Mouse (Mus musculus): ENCODE data around the gene Zranb2.

- TF ChIP-seq CTCF (IDR thresholded peaks at IDR 0.05; ENCODE audit: low read depth, low read length) (no peak), POLR2A (IDR thresholded peaks at IDR 0.05; ENCODE audit: insufficient read depth, low read length) (no peak)
Measured at GRCm38 (mm10) chr3:157572011-157572410, 38.1 kb downstream of the Zranb2 start.
